Mouse (Mus musculus): Measurements from ENCODE around the gene Sigirr.

DNA sequence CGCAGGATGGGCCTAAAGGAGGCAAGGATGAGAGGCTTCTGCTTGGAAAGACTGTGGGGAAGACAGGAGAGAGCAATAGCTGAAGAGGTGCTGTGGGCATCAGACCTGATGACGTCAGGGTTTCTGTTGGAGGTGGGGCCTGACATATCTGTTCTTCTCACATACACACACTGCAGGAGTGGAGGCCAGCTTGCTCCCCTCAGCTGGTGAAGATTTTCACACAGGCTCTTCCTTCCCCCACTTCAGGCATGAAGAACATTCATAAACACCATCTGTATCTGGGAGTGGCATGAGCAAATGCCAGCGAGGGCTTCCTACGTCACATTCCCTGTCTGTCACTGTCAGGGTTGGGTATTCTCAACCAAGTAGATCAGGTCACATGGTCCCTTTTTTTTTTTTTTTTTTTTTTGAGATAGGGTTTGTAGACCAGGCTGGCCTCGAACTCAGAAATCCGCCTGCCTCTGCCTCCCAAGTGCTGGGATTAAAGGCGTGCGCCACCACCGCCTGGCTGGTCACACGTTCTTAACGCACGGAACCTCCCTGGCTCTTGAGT, 45.7 kb upstream of the Sigirr start:
- no peak for TF ChIP-seq POLR2A (IDR thresholded peaks at IDR 0.05; ENCODE audit: insufficient read depth, low read length)
- TF ChIP-seq EP300 (IDR thresholded peaks at IDR 0.05; ENCODE audit: insufficient read depth, low read depth, low read length): no peak
- no peak for TF ChIP-seq CTCF (IDR thresholded peaks at IDR 0.05; ENCODE audit: low read depth, low read length)
